Mouse (Mus musculus) lung, postnatal 0 days (tissue): Measurements from ENCODE around the gene Atp5h.

Experiments used
- CTCF ChIP-seq: IDR thresholded peaks from 2 replicates; pipeline ENCODE4 v1.5.1; 2016; ENCODE audit warnings: antibody characterized with exemption, mild to moderate bottlenecking
- EP300 ChIP-seq: IDR thresholded peaks from 2 replicates; pipeline ENCODE4 v1.6.1; 2016; ENCODE audit warnings: antibody characterized with exemption, mild to moderate bottlenecking, control low read depth

DNA sequence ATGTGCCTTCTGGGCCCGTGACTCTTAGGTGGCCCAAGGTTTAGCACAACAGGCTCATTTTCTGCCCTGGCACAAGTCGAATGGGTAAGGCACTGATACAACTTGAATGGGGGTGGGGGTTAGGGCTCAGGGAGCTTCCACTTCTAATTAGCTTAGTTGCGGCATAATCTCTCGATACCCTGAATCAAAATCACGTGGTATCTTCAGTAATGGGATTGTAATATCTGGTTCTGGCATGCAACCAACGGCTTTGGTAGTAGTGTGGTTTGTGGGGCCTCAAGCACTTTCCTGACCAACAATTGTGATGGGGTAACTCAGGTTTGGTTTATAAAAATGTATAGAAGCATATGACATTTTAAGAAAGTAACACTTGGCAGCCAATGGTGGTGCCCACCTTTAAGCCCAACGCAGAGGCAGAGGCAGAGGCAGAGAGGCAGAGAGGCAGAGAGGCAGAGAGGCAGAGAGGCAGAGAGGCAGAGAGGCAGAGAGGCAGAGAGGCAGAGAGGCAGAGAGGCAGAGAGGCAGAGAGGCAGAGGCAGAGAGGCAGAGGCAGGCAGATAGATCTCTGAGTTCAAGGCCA, 32.6 kb upstream of the Atp5h start:
- TF ChIP-seq EP300 (no peak), CTCF (no peak)
